Mouse (Mus musculus) liver, adult 10 weeks (tissue): ENCODE data around the gene Cytip. TPM values are rescaled to one million over a fixed set of nuclear protein-coding genes. Genes with fewer than 3 reads are reported as not detected.

Experiments used
- polyA plus RNA-seq: library from polyadenylated mRNA; stranded (reverse); fragments of 350-450 nt; fragmentation: Illumina TruSeq; extraction: RNeasy Lipid Tissue Mini Kit (QIAGEN cat#74804); gene quantifications from one replicate; pipeline ENCODE4 v1.2.3, GENCODE M21; 2014; ENCODE audit warnings: low read depth, low replicate concordance

The Cytip gene
- polyA plus RNA-seq = 0.66 TPM

DNA sequence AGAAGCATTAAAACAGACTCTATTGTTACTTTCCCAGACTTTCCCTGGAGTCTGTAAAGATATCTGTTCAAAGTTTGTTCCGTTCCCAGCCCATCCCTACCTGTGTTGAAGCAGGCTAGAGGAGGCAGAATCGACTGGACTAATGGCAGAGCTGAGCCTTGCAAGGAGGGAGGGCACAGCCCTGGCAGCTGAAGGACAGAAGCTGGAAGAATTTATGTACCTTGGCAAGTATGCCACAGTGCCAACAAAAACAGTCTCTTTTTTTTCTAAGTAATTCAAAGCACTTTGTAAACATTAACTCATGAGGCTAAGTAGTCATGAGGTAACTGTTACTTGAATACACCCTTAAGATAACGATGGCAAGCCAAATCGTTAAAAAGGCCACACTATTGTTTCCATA lies at the start of gene Cytip:
Gene Cytip, minus strand, starts transcription at position 187 of the 400 bp plus-strand sequence.

Other genes starting within 250 kb of the Cytip start
- gene Galnt5, start 197.6 kb downstream of the Cytip start, polyA plus RNA-seq = not detected
- not detected for gene Ermn, start 142.7 kb downstream of the Cytip start, polyA plus RNA-seq
- gene Acvr1c, start 162.4 kb upstream of the Cytip start, polyA plus RNA-seq = not detected